Mouse (Mus musculus) heart, embryonic 11.5 days (tissue): ENCODE data around the gene Kcnq1. TPM values are rescaled to one million over a fixed set of nuclear protein-coding genes. Genes with fewer than 3 reads are reported as not detected.

Experiments used
- ATAC-seq: fragments of 200-750 bp; cut with Nextera tagmentation; replicated peaks from 2 replicates; pipeline ENCODE4 v1.8.0; 2017; ENCODE audit warnings: moderate library complexity; ENCODE audit not compliant: insufficient number of reproducible peaks, low FRiP score, low TSS enrichment
- H3K27ac ChIP-seq: fragments of 300-500 bp; sonication (generic); 2 replicates; pipeline ENCODE4 v1.5.1; 2014; ENCODE audit warnings: mild to moderate bottlenecking, low read depth, low read length
- H3K27me3 ChIP-seq: fragments of 300-500 bp; sonication (generic); 2 replicates; pipeline ENCODE4 v1.6.1; 2014; ENCODE audit warnings: mild to moderate bottlenecking, low read length, mixed read lengths; ENCODE audit not compliant: control insufficient read depth, insufficient read depth
- H3K36me3 ChIP-seq: fragments of 300-500 bp; sonication (generic); 2 replicates; pipeline ENCODE4 v1.6.1; 2014; ENCODE audit warnings: mild to moderate bottlenecking, low read length, moderate library complexity, mixed read lengths; ENCODE audit not compliant: control insufficient read depth, insufficient read depth
- H3K4me1 ChIP-seq: fragments of 300-500 bp; sonication (generic); 2 replicates; pipeline ENCODE4 v1.6.1; 2014; ENCODE audit warnings: low read length; ENCODE audit not compliant: control insufficient read depth, insufficient read depth
- H3K4me2 ChIP-seq: fragments of 300-500 bp; sonication (generic); 2 replicates; pipeline ENCODE4 v1.6.1; 2014; ENCODE audit warnings: mild to moderate bottlenecking, moderate library complexity
- H3K4me3 ChIP-seq: fragments of 300-500 bp; sonication (generic); 2 replicates; pipeline ENCODE4 v1.5.1; 2014; ENCODE audit warnings: low read depth, low read length
- H3K9ac ChIP-seq: fragments of 300-500 bp; sonication (generic); 2 replicates; pipeline ENCODE4 v1.6.1; 2014; ENCODE audit warnings: mild to moderate bottlenecking, low read depth, low read length, moderate library complexity
- H3K9me3 ChIP-seq: fragments of 300-500 bp; sonication (generic); replicated peaks from 2 replicates; pipeline ENCODE4 v1.6.1; 2016; ENCODE audit warnings: low read length; ENCODE audit not compliant: control insufficient read depth
- WGBS: fragments of 180-500 bp; shearing (Covaris S2); extraction: QIAGEN DNeasy Blood & Tissue Kit; methylation state at CpG from one replicate; pipeline ENCODE4 v1.1.7; 2014; ENCODE audit not compliant: insufficient replicate concordance; 5-methylcytosine and 5-hydroxymethylcytosine counted together
- polyA plus RNA-seq: library from polyadenylated mRNA; unstranded; fragments of >200 nt; fragmentation: Nextera tagmentation; extraction: Ambion mirVana; gene quantifications from 2 replicates; pipeline ENCODE4 v1.2.1, GENCODE M21; 2014

Gene Kcnq1
- polyA plus RNA-seq, 1 experiment from 2014 or later: 9.2 TPM

DNA sequence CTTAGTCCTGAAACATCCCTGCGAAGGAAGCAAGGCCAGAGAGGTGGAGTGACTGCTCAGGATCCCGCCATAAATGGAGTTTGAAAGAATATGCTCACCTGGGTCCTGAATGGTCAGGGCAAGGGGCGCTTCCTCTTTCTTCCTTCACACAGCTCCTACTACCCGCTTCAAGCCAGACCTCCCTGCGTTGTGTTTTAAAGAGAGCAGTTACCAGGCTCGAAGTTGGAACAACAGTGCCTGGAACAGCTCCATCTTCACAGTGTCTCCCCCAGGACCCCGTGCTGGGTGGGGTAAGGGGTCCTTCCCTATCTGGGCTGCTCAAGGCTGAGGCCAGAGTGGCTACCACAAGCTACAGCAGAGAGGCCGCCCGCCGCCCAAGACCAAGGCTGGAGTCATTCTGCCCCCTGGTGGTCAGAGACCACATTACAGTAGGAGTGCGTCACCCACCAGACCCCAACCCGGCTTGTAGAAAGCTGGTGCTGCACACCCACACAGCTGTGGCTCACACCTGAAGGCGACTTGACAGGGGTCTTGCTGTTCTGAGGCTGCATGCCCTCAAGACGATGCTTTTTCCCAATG lies 360.0 kb downstream of the Kcnq1 start:
- Histone ChIP-seq H3K4me1 (peaks cover 26% of the 10 kb centered on the region), H3K27me3 (peaks cover 9% of the 10 kb centered on the region; the same call in 1 of the 2 replicates), H3K27ac (no peak overlapping the region), H3K4me3 (no peak overlapping the region), H3K9ac (peak overlapping the region; percentile 28; the same call in 1 of the 2 replicates), H3K4me2 (peak overlapping the region; percentile 19; the same call in 1 of the 2 replicates), H3K36me3 (no peaks in the 10 kb centered on the region), H3K9me3 (no peaks in the 10 kb centered on the region)
- no peak for ATAC-seq
- WGBS: 30% methylated on average over 14 of the region's 14 CpGs

DNA sequence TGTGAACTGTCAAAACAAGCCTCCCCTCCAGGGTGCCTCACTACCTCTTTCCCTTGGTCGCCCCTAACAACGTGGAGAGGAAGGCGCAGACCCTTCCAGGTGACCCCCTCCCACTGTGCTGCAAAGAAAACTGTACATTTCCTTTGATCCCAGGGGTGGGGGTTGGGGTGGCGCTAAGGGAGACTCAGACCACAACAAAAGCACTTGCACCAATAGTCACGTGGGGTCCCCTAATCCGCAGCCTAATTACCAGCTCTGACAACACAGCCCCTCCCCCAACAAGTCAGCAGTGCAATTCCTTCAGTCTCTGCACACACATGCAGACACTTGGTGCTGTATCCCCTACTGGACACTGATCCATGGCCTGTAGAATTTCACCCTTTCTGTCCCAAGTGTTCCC lies 361.6 kb downstream of the Kcnq1 start:
- H3K27me3 ChIP-seq: peaks cover 9% of the 10 kb centered on the region; the same call in 1 of the 2 replicates
- WGBS: 19% methylated on average over 6 of the region's 6 CpGs
- no peak overlapping the region for H3K4me2 ChIP-seq
- peaks cover 19% of the 10 kb centered on the region; the same call in 1 of the 2 replicates for H3K4me1 ChIP-seq
- no peak overlapping the region for H3K27ac ChIP-seq
- no peaks in the 10 kb centered on the region for H3K36me3 ChIP-seq
- no peak overlapping the region for H3K9ac ChIP-seq
- H3K9me3 ChIP-seq: no peaks in the 10 kb centered on the region
- no peak overlapping the region for H3K4me3 ChIP-seq
- ATAC-seq: no peak

DNA sequence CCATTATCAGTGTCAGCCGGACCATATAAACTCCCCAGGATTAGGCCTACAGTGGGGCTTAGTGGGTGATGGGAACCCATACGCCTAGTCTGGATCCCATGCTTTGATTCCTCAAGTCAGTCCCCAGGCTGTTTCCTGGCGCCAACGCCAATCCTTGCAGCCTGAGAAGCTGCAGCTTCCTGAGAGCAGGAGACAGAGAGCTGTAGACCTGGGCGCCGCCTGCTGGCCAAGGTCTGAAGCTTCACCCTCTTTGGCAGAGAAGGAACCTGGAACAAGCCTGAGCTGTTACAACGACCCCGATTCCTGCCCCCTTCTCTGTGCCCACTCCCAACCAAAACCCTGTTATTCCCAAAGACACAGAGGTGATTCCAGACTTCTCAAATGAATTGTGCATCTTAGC lies 363.8 kb downstream of the Kcnq1 start:
- no peak overlapping the region for H3K4me3 ChIP-seq
- no peak overlapping the region for H3K27ac ChIP-seq
- H3K36me3 ChIP-seq: no peaks in the 10 kb centered on the region
- H3K9ac ChIP-seq: no peak overlapping the region
- H3K4me2 ChIP-seq: peak overlapping the region; percentile 3; the same call in 1 of the 2 replicates
- no peaks in the 10 kb centered on the region for H3K9me3 ChIP-seq
- H3K4me1 ChIP-seq: peaks cover 11% of the 10 kb centered on the region; the same call in 1 of the 2 replicates
- WGBS: 16% methylated on average over 8 of the region's 8 CpGs
- no peak for ATAC-seq
- H3K27me3 ChIP-seq: peaks cover 3% of the 10 kb centered on the region; the same call in 1 of the 2 replicates

DNA sequence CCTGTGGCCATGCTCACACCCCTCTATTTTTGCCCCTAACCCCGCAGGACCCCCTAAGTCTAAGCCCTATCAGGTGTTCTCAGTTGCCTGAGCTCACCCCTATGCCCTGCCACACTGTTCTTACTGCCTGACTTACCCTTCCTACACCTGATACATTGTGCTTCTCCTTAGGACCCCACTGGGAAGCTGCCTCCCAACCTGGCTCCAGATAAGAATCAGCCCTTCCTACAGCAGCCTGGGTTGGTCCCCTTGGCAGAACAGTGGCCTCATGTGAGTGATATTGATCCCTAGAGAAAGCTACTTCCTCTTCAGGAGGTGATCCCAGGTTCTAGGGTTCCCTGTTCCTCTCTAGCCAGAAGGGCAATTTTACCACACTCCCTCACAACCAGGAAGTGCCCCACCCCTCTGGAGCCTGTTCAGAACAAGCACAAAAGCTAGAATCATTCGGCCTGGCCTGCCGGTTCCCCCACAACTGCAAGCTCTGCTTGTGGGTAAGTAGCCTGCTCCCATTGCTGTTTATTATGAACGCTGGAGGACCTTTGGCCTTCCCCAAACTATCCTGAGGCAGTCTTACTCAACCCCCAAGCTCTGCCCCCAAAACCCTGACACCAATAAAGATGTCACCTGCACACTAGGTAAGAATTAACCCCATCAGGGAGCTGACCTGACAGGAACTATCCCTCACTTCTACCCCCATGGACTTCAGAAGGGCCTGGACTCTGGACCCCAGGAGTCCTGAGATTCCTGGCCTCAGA lies 367.4 kb downstream of the Kcnq1 start, which contains the start of gene Slc22a18:
Gene Slc22a18, plus strand, starts transcription at position 390 of the 755 bp plus-strand sequence.
- no peaks in the 10 kb centered on the region for H3K36me3 ChIP-seq
- peaks cover 5% of the 10 kb centered on the region; the same call in 1 of the 2 replicates for H3K4me1 ChIP-seq
- no peak within 1 kb of the TSS for H3K9ac ChIP-seq
- H3K27me3 ChIP-seq: 0 out of 2 replicates have a peak, but pooled peaks cover 3% of the 10 kb centered on the region
- H3K4me2 ChIP-seq: peak within 1 kb of the TSS; percentile 29; the same call in 1 of the 2 replicates
- no peak within 1 kb of the TSS for H3K4me3 ChIP-seq
- no peak for ATAC-seq
- H3K9me3 ChIP-seq: no peaks in the 10 kb centered on the region
- WGBS: 39% methylated on average over 4 of the region's 4 CpGs
- H3K27ac ChIP-seq: no peak within 1 kb of the TSS

DNA sequence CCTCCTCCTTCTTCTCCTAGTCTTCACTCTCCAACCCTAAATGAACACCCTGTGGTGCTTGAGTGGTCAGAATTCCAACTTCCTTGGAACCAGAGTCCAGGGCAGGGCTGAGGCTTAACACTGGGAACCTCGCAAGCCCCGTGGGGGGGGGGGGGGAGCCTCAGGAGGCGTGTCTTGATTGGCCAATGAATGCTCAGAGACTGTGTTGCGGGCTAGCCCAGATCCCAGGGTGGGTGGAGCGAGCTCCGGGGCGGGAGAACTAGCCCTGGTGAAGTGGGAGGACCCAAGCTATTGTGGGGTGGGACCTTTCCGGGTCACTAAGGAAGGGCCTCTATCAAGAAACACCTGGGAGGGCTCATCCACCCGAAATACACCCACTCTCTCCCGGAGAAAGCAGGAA lies 368.6 kb downstream of the Kcnq1 start:
- Histone ChIP-seq H3K4me3 (no peak overlapping the region), H3K27ac (no peak overlapping the region), H3K9ac (no peak overlapping the region), H3K9me3 (no peaks in the 10 kb centered on the region), H3K36me3 (no peaks in the 10 kb centered on the region), H3K4me2 (no peak overlapping the region), H3K4me1 (peaks cover under 1% of the 10 kb centered on the region; the same call in 1 of the 2 replicates), H3K27me3 (peaks cover 9% of the 10 kb centered on the region; the same call in 1 of the 2 replicates)
- no peak for ATAC-seq
- 23% methylated on average over 9 of the region's 10 CpGs for WGBS

DNA sequence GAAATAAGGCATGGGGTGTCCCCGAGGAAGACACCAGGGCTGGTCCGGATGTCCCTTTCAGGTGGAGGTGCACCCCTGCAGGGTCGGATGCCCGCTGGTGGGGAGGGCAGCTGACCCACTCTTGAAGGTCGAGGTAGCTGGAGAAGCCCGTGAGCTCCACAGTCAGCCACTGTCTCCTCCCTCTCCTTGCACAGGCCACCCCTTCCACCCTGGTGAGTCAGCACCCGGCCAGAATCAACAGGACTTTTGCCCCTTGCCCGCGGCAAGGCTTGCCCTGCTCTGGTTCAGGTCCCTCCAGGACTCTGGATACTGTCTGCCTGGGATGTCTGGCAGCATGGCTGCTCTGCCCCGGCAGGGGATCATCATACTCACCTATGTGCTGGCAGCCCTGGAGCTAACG lies 369.7 kb downstream of the Kcnq1 start:
- no peak for ATAC-seq
- H3K27me3 ChIP-seq: peaks cover 11% of the 10 kb centered on the region
- 60% methylated on average over 11 of the region's 11 CpGs for WGBS
- H3K4me3 ChIP-seq: no peak overlapping the region
- H3K4me2 ChIP-seq: no peak overlapping the region
- no peak overlapping the region for H3K27ac ChIP-seq
- H3K9ac ChIP-seq: no peak overlapping the region
- H3K36me3 ChIP-seq: no peaks in the 10 kb centered on the region
- no peaks in the 10 kb centered on the region for H3K9me3 ChIP-seq
- no peaks in the 10 kb centered on the region for H3K4me1 ChIP-seq

Other genes starting within 250 kb of the Kcnq1 start
- gene Th, start 175.2 kb upstream of the Kcnq1 start, polyA plus RNA-seq: 1.5 TPM in 2 replicates
- gene Ascl2, start 137.1 kb upstream of the Kcnq1 start, polyA plus RNA-seq: 0.42 and 0.44 TPM in 2 replicates
- gene Tspan32, start 101.3 kb upstream of the Kcnq1 start, polyA plus RNA-seq: 18.2 and 19.5 TPM in 2 replicates
- gene Cd81, start 53.6 kb upstream of the Kcnq1 start, polyA plus RNA-seq: 632 and 701 TPM in 2 replicates
- gene Tssc4, start 37.1 kb upstream of the Kcnq1 start, polyA plus RNA-seq: 36.2 and 48.4 TPM in 2 replicates
- gene Trpm5, start 11.7 kb upstream of the Kcnq1 start, polyA plus RNA-seq: 1.2 and 2.4 TPM in 2 replicates